Mouse (Mus musculus) heart, postnatal 0 days (tissue): ENCODE data around the gene Paics. TPM values are rescaled to one million over a fixed set of nuclear protein-coding genes. Genes with fewer than 3 reads are reported as not detected.
"Not testable (repeated sequence)": the region's sequence is repeated elsewhere in the genome, so short reads cannot be mapped to it uniquely, and the experiment has no call there.

Experiments
- ATAC-seq: fragments of 200-750 bp; cut with Nextera tagmentation; 2 replicates; pipeline ENCODE4 v1.8.0; 2017; ENCODE audit warnings: low read depth, moderate number of reproducible peaks, moderate library complexity; ENCODE audit not compliant: insufficient read depth
- DNase-seq: peaks from one replicate; pipeline ENCODE4 v3.0.0-alpha.2; 2016; ENCODE audit warnings: low spot score
- H3K27ac ChIP-seq: fragments of 300-500 bp; sonication (generic); 2 replicates; pipeline ENCODE4 v1.5.1; 2014; ENCODE audit warnings: low read depth, mild to moderate bottlenecking
- H3K27me3 ChIP-seq: fragments of 300-500 bp; sonication (generic); 2 replicates; pipeline ENCODE4 v1.6.1; 2014; ENCODE audit warnings: low read length, mixed read lengths; ENCODE audit not compliant: control insufficient read depth, insufficient read depth
- H3K36me3 ChIP-seq: fragments of 300-500 bp; sonication (generic); replicated peaks from 2 replicates; pipeline ENCODE4 v1.6.1; 2014; ENCODE audit warnings: low read length, mixed read lengths; ENCODE audit not compliant: control insufficient read depth, insufficient read depth
- H3K4me1 ChIP-seq: fragments of 300-500 bp; sonication (generic); 2 replicates; pipeline ENCODE4 v1.6.1; 2014; ENCODE audit warnings: antibody characterized with exemption; ENCODE audit not compliant: control insufficient read depth, insufficient read depth
- H3K4me2 ChIP-seq: fragments of 300-500 bp; sonication (generic); 2 replicates; pipeline ENCODE4 v1.6.1; 2014; ENCODE audit warnings: low read depth, mild to moderate bottlenecking, low read length, moderate library complexity
- H3K4me3 ChIP-seq: fragments of 300-500 bp; sonication (generic); 2 replicates; pipeline ENCODE4 v1.5.1; 2014; ENCODE audit warnings: low read depth, low read length
- H3K9ac ChIP-seq: fragments of 300-500 bp; sonication (generic); replicated peaks from 2 replicates; pipeline ENCODE4 v1.6.1; 2014; ENCODE audit warnings: low read depth, low read length, mixed read lengths
- H3K9me3 ChIP-seq: fragments of 300-500 bp; sonication (generic); replicated peaks from 2 replicates; pipeline ENCODE4 v1.6.1; 2016; ENCODE audit warnings: low read length; ENCODE audit not compliant: control insufficient read depth
- CTCF ChIP-seq: IDR thresholded peaks from 2 replicates; pipeline ENCODE4 v1.5.1; 2016; ENCODE audit warnings: antibody characterized with exemption, control low read depth, low read depth
- EP300 ChIP-seq: IDR thresholded peaks from 2 replicates; pipeline ENCODE4 v1.6.1; 2016; ENCODE audit warnings: antibody characterized with exemption, low read depth
- WGBS: fragments of 180-500 bp; shearing (Covaris S2); extraction: QIAGEN DNeasy Blood & Tissue Kit; methylation state at CpG from one replicate; pipeline ENCODE4 v1.1.7; 2014; 5-methylcytosine and 5-hydroxymethylcytosine counted together
- polyA plus RNA-seq: library from polyadenylated mRNA; unstranded; fragments of >200 nt; fragmentation: Nextera tagmentation; extraction: Ambion mirVana; gene quantifications from 2 replicates; pipeline ENCODE4 v1.2.1, GENCODE M21; 2015
- total RNA-seq: library from RNA; depleted of rRNA; stranded (reverse); fragments of >200 nt; gene quantifications from 2 replicates; pipeline ENCODE4 v1.2.3, GENCODE M21; 2014; ENCODE audit warnings: low replicate concordance

Paics gene
- total and polyA plus RNA-seq, 2 experiments from 2014 or later = 168 to 173 TPM

DNA sequence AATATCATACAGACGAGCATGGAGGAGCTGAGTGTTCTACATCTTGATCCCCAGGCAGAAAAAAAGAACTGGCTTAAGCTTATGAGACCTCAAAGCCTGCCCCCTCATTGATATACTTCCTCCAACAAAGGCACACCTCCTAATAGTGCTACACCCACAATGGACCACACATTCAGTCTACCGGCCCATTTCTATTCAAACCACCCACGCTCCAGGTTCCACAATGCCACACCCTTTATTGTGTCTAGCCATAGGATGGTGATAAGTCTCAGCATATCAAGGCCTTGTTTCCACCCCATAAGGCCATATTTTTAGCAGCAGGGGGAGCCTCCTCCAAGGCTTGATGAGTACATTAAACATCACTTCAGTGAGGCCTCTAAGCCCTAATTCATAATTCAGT is 40.3 kb upstream of the Paics start:
- peaks cover 15% of the 10 kb centered on the region for H3K36me3 ChIP-seq
- H3K9me3 ChIP-seq = no peaks in the 10 kb centered on the region
- H3K4me3 ChIP-seq = no peak overlapping the region
- no peak overlapping the region for H3K4me2 ChIP-seq
- DNase-seq = no peak
- H3K27ac ChIP-seq = no peak overlapping the region
- no peaks in the 10 kb centered on the region for H3K27me3 ChIP-seq
- no peak for ATAC-seq
- TF ChIP-seq EP300 = no peak
- H3K9ac ChIP-seq = no peak overlapping the region
- WGBS = 66% methylated on average over 3 of the region's 3 CpGs
- no peaks in the 10 kb centered on the region; the same call in 1 of the 2 replicates for H3K4me1 ChIP-seq

DNA sequence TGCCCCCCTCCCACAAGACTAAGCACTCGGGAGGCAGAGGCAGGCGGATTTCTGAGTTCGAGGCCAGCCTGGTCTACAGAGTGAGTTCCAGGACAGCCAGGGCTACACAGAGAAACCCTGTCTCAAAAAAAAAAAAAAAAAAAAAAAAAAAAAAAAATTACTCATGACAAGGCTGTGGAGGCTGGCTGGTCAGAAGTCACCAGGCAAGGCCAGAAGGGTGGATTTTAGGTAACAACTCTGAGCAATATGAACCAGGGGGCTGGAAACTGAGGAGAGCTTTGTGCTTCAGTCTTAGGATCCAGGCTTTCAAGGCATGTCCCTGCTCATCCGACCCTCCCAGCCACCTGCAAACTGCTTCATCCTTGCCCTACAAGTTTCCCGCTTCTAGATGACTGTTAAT is 38.6 kb upstream of the Paics start:
- H3K4me2 ChIP-seq, H3K9ac ChIP-seq, H3K4me1 ChIP-seq, H3K27me3 ChIP-seq, H3K9me3 ChIP-seq, ATAC-seq, H3K27ac ChIP-seq, H3K4me3 ChIP-seq, DNase-seq: not testable (repeated sequence)
- WGBS = 96% methylated on average over 5 of the region's 5 CpGs
- peaks cover 24% of the 10 kb centered on the region for H3K36me3 ChIP-seq

- H3K27me3 ChIP-seq = no peaks in the 10 kb centered on the region
- H3K9me3 ChIP-seq = no peaks in the 10 kb centered on the region
- ATAC-seq = no peak
- no peak for DNase-seq
- H3K36me3 ChIP-seq = peaks cover 57% of the 10 kb centered on the region
- 80% methylated on average over 4 of the region's 4 CpGs for WGBS
- no peak for TF ChIP-seq EP300
- TF ChIP-seq CTCF = no peak
- H3K4me1 ChIP-seq = peaks cover 19% of the 10 kb centered on the region
- no peak overlapping the region for H3K9ac ChIP-seq
- no peak overlapping the region for H3K4me2 ChIP-seq
- no peak overlapping the region for H3K4me3 ChIP-seq
- H3K27ac ChIP-seq = no peak overlapping the region
These were observed 28.3 kb upstream of the Paics start for GRCm38 (mm10) chr5:76922833-76923232.

- Histone ChIP-seq H3K27me3 (no peaks in the 10 kb centered on the region), H3K27ac (peak overlapping the region; percentile 64), H3K4me2 (peak overlapping the region; percentile 20; the same call in 1 of the 2 replicates), H3K9me3 (no peaks in the 10 kb centered on the region), H3K4me1 (peaks cover 20% of the 10 kb centered on the region), H3K4me3 (no peak overlapping the region), H3K9ac (no peak overlapping the region), H3K36me3 (peaks cover 51% of the 10 kb centered on the region)
- TF ChIP-seq CTCF (no peak), EP300 (no peak)
- peak; percentile 57 for DNase-seq
- WGBS = 46% methylated on average over 13 of the region's 13 CpGs
- ATAC-seq = peak; percentile 54
These were observed 27.7 kb upstream of the Paics start for GRCm38 (mm10) chr5:76923428-76923827.

- Histone ChIP-seq H3K4me3 (no peak overlapping the region), H3K9me3 (no peaks in the 10 kb centered on the region), H3K9ac (no peak overlapping the region), H3K27me3 (no peaks in the 10 kb centered on the region), H3K4me2 (no peak overlapping the region), H3K27ac (peak overlapping the region; percentile 64), H3K36me3 (peaks cover 42% of the 10 kb centered on the region), H3K4me1 (peaks cover 28% of the 10 kb centered on the region)
- TF ChIP-seq EP300 (no peak), CTCF (no peak)
- WGBS = 83% methylated on average over 1 of the region's 1 CpGs
- ATAC-seq (no peak), DNase-seq (no peak)
These were observed 26.8 kb upstream of the Paics start for GRCm38 (mm10) chr5:76924296-76924695.

- Histone ChIP-seq H3K9ac (peak overlapping the region; percentile 58; the same call in 1 of the 2 replicates), H3K9me3 (no peaks in the 10 kb centered on the region), H3K36me3 (peaks cover 14% of the 10 kb centered on the region), H3K4me1 (peaks cover 29% of the 10 kb centered on the region), H3K4me3 (peak overlapping the region; percentile 38), H3K4me2 (peak overlapping the region; percentile 61), H3K27me3 (no peaks in the 10 kb centered on the region), H3K27ac (peak overlapping the region; percentile 93)
- ATAC-seq (peak; percentile 89), DNase-seq (peak; percentile 96)
- 31% methylated on average over 16 of the region's 16 CpGs for WGBS
- TF ChIP-seq EP300 (no peak), CTCF (no peak)
These were observed 22.8 kb upstream of the Paics start for GRCm38 (mm10) chr5:76928124-76928832.
